Mouse (Mus musculus) lung, postnatal 10 days (tissue): ENCODE measurements around the gene Srgap2.

Source experiments
- DNase-seq: peaks from one replicate; pipeline ENCODE4 v3.0.0; 2021

The Srgap2 gene

DNA sequence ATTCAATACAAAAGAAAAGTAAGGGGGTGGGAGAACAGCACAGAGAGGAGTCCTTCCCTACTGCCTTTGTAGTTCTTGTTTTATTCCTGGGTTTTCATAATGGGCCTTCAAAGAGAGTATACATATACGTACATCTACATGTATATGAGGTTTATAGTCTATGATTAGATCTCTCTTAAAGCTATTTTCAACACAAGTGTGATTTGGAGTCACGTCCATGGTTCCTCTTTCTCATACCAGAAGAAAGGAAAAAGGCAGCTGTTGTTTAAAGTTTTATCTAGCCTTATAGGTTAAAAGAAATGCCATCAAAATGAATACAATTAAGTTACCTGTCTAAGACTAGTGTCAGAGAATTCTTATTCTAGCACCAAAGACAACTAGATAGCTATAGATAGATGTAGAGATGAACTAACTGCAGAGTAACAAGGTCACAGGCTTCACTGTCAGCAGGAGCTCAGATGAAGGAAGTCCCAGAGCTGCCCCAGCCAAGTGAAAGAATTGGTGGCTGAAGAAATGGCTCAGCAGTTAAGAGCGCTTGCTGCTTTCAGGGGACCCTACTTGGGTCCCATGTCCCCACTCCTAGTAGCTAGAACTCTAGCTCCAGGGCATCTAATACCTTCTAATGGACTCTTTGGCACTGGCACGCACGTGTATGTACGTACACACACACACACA, 63.1 kb downstream of the Srgap2 start:
- DNase-seq, result no peak

DNA sequence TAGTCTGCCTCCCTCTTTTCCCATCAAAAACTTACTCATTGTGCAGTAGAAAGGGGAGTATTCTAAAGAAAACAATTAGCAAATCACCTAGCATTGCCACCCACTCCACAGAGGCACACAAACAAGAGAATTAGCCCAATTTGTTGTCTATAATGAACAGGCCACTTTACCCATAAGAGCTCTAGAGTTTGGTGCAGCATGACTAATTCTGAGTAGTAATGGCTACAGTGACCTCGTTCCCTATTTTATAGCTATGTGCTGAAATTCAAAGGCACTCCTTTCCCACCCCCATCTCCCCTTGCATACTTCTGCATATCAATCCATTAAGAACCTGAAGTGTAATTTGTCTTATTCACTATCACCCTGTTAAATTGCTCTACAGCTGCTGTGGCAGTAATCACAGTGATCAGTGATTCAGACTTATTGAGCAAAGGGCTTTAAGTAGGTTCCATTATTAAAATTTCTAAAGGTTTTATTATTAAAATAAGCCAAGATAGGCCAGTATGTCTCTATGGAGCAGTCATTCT, 64.5 kb downstream of the Srgap2 start:
- DNase-seq, result no peak

DNA sequence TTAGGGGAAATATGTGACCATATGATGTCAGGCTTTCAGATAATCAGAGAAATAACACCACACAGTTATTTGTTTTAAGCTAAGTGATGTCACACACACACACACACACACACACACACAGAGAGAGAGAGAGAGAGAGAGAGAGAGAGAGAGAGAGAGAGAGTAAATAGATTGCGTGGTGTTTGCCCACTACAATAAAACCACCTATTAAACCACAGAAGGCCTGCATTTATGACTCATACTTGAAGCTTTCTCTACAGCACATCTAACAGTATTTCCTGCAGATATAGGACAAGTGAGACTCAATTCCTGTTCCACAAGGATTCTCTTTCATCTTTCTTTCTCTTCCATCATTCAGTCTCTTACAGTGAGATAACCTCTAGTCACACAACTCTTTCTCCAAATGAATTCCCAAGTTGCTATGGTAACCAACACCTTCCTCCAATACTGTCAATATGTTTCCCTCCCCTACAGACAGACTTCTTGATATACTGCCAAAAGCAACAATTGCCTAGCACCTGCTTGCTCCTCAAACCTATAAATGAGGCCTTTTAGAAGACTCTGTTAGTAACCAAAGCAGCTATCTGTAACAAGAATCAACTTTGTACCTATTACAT, 66.1 kb downstream of the Srgap2 start:
- no peak for DNase-seq

DNA sequence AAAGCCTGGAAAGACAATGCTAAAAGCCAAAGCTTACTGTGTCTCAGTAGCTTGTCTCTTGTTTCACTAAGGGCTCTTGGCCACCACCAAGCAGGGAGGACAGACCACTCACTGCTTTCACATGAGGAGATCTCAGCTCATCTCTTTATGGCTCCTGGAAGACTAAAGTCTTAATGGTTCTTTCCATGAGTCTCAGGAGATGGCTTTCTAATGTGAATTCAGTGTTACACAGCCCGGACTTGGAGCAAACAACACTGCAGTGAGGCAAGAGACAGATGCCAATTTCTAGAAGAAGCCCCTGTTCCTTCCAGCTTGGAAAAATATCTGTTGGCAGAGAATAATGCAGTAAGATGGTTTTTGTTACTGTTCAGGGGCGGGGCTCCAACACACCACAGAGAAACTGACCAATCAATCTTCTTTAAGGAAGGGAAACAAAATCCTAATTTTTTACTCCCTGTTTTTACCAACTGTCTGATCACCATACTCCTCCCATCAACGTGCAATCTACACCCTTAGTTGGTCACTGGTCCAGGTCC, 71.7 kb downstream of the Srgap2 start:
- peak; percentile 14 for DNase-seq

DNA sequence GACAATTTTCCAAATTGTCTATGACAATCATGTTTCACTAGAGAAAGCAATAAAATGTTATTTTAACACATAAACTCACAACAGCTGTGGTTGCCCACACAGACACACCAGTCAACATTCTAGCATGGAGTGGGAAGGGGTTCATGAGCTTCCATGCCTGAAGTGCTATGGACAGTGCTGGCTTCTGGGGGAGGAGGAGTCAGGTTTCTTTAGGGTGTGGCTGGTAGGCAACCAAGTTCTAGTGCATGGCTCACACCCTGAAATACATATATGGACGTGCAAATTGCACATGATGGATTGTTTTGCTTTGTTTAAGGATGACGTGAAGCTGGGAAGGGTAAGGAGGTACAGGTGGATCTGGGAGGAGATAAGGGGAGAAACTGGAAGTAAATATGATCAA, 72.8 kb downstream of the Srgap2 start:
- DNase-seq, result no peak

DNA sequence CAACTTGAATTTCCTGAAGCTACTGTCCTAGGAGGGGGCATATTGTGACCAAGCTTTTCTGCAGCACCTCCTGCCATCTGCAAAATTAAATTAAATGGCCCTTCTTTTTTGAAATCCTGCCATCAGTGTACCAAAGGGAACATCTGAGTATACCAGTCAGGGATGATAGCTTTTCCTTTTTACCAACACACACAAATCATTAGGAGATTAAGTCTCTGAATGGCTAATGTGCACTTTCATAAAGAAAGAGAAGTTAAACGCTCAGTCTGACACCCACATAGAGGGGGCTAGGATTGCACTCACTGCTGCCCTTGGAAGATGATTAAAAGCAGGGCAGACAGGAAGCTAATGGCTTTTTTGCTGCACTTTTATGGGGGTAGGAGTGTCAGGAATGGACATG, 73.8 kb downstream of the Srgap2 start:
- DNase-seq, result no peak

DNA sequence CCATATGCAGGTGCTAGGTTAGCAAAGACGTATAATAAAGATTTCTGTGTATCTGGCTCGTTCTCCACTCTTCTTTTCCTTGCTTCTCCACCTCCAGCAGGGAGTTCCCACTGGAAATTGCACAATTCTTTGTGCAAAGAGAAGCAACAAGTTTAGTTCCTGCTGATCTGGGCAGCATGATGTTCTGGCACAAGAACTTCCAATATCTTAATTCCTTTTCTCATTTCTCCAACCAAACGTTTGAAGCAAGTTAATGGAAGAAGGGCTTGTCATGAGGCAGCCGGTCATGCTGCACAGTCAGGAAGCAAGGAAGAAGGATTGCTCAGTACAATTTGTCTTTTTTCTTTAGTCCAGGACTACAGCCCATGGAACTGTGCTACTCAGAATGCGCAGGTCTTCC, 78.8 kb downstream of the Srgap2 start:
- DNase-seq, result no peak

DNA sequence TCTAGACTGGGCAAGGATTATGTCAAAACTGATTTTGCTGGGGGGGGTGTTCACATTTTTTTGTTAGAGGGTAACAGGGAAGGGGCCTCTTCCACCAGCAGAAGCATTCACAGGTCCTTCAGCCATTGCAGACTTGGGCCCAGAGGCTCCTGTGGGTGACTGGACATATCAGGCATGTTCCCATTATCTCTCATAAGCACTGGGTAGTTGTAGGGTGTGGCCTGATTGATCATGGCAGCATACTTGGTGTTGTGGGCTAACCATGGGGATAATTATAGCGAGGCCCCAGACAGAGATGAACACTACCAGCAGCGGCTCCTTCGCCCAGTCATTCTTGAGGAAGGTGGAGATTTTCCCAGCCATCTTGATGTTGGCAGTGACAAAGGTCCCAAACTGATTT, 79.8 kb downstream of the Srgap2 start:
- DNase-seq, result no peak

DNA sequence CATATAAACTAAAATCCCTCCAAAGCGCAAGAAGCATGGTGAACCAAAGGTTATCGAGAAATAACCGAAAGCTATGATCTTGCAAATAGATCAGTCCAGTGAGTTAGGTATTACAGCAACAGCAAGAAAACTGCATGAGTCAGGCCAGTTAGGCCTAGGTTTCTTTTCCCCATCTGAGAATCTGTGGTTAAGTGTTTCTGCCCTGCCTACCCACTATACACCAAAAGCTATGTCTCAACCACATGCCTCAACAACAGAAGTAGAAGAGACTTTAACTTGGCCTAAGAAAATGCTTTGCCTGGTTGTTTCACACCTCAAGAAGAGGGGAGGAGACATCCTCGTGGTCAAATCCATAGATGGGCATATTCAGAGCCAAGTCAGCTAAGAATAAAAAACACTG, 80.6 kb downstream of the Srgap2 start:
- DNase-seq, result no peak

DNA sequence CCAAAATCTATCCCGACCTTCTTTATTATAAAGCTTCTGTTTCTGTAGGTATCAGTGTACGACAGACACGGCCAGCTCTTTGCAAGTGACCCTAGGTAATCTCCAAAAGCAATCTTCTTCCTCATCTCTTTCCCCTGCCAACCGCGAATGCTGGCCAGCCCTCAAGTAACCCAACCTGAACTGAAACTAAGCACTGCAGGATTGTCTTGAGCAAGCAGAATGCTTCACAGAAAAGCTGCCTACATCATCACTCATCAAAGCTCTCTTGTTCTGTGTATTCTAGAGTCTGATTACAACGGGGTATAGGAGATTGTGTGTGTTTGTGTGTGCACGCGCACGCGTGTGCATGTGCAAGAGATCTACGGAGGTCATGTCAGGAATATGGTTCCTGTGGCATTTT, 88.6 kb downstream of the Srgap2 start:
- no peak for DNase-seq

DNA sequence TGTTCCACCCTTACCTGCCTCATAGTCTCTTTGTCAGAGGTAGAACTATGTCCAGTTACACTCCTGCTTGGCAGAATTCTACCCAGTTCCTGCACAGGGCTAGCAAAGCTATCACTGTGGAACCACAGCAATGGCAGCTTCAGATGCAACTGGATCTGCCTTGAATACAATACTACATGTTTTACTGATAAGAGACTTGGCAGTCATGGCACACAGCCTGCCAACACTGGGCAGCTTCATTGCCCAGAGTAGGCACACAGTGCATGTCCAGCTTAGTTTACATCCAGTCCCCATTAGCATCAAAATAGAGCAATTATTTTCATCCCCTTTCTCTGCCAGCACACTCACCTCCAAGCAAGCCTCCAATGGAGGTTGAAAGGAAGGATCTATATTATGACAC, 89.2 kb downstream of the Srgap2 start:
- DNase-seq, result no peak

DNA sequence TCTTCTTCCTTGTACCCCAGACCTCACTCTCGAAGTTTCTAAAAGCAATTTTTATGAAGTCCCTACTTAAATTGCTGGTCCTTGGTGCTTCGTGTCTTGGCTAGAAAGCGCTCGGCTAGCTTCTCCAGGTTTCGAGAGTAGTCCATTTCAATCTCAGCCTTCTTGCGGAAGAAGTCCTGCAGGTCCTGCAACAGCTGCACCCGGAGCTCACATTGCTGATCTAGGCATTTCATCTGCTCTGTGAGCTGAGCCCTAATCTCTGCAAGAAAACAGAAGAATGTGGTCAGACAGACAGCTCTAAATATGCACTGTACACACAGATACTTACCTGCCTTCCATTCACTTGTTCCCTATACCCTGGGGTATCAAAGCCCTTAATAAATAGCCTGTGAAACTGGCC, 90.5 kb downstream of the Srgap2 start:
- no peak for DNase-seq

DNA sequence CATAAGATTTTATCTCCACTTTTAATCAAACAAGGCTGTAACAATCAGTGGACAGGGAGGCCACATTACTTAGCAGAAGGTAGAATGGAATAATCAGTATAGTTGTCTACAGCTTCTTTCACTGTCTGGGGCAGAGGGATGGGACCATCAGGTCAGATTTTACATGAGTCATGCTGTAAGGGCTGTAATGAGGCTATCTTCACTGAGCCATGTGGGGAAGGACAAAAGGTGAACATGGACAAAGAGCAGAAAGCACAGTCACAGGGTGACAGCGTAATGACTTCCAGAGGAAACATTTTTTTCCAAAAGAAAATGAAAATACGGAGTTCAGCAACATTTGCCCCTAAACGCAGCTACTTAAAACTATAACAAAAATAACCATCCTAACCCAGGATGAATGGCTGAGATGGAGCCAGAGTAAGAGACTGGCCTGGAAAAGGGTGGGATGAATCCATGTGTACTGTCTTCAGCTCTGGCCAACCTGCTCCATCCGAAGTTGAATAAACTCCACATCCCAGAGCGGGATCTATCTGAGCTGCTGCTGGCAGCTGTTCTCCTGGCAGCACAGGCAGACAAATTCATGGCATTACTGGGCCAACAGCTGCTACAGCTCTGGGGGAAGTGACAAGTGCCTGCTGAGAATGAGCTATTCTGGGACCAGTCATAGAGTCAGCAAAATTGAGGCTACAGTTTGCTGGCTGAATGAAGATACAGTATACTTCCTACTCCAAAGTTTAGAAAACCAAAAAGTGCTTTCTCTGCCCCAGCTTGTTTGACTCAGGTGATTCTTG, 95.5 kb downstream of the Srgap2 start:
- DNase-seq, result peak; percentile 79

DNA sequence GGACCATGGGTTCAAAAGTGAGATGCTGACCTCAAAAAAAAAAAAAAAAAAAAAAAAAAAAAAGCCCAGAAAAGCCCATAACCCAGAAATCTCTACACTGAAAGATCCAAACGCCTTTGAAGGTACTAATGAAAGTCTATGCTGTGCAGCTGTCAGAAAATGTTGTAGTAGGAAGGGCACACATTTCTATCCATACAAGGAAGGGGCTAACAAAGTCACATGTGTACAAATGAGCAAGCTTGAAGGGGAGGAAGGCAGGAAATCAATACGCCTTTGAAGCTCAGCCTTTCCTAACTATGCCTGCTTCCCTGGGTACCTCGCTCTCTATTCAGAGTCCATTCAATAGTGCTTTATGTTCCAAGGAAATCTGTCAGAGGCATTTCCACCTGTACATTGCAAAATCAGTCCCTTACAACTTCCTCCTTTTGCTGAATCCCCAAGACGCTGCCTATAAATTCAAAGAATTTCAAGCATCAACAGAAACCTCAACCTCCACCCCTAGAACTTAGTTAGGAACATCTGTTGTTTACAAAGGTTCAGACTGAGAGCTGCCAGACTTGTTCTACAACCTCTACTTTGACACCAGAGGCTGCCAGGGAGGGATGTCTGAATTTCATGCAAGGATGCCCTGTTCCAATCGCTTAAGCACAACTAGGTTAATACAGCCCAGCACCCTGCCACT, 99.9 kb downstream of the Srgap2 start:
- peak; percentile 33 for DNase-seq

DNA sequence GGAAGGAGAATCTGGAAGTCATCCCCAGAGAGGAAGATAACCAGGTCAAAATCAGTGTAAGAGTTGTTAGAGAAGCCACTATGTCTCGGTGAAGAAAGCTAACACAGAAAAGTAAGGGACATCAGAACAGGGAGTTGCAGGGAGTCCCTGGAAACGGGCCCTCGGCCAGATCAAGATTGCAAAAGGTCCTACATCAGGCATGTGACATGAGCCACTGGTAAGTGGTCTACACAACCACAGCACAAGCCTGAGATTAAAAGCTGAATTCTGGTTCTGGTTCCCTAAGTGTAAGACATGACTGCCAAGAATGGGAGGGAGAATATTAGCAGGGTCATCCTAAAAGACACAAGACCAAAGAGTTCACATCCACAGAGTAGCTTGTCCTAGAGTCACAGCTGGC, 104.1 kb downstream of the Srgap2 start:
- DNase-seq, result peak; percentile 45

DNA sequence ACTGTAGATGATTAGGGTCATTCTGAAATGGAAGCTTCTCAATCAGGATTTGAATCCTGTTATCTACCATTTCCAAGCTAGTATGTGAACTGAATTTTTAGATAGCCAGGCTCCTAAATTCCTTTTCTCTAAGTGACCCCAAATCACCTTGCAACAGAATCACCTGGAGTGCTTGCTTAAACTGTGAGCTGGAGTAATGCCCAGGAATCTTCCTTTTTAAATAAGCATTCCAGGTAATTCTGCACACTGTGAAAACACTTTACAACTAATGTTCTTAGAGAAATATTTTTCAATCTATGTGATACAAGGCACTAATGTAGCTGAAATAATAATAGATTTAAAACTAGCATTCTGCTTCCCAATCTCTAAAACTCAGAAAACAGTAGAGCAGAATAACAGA, 106.0 kb downstream of the Srgap2 start:
- no peak for DNase-seq

DNA sequence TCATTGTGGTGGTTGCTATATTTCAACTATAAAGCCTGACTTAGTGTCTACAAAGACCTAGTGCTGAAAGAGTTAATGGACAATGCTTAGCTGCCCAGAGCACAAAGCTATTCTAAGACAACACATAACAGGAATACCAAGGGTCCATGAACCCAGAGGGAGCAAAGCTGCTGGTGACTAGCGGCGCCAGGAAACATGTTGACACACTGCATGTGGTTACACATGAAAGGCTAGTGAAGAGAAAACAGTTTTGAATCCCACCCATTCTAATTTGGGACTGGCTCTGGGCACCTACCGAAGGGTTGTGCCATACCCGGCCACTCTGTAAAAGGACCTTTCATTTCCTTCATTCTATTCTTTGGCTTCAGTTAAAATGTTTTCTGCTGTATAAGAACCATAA, 106.5 kb downstream of the Srgap2 start:
- peak; percentile 40 for DNase-seq

DNA sequence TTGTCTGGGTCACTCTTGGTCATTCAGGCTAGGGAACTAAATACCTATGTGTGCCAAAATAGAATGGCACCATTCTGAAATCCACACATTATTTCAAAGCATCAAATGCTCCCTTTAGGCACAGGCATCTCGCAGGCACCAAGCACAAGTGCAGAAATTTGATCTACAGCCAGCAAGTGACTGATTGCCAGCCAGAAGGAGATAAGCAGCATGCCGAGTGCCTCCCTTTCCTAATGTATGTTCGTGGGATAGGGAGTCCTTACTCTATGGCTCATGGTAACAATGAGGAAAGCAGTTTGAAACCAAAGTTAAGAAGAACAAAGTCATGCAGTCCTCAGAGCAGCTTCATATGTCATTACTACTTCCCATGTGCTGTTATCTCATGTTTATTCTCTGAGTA, 107.8 kb downstream of the Srgap2 start:
- DNase-seq, result no peak

DNA sequence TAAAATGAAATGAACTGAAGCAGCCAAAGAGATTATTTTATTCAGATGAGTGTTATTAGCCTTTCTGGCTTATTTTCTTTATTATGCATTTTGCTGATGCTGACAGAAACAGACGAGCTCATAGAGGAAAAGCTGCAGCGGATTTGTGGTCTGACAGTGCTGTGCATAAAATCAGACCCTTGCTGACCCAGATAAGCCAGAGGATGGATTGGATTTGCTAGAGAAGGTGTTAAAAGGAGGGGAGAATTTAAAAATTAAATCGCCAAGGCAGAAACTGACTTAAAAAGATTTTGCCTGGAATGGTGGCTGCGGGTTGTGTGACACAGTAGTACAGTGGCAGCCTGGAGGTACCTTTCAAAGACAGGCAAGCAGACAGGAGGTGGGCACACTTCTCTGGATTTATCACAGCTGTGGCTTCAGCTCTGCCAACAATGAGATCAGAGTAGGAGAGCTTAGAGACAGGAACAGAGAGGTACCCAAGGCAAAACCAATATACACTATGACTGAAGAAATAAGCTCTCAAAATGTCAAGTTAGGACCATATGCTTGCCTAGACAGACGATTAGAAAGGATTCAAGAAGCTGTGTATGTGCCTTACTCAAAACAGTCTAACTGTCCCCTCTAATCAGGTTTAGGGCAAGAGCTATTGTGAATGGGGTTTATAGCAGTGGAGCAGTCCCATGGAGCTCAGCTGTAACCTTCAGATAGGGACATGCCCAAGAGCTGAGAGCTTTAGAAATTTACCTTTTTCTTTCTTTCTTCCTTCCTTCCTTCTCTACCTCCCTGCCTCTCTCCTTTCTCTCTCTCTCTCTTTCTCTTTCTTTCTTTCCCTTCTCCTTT, 109.1 kb downstream of the Srgap2 start:
- no peak for DNase-seq

DNA sequence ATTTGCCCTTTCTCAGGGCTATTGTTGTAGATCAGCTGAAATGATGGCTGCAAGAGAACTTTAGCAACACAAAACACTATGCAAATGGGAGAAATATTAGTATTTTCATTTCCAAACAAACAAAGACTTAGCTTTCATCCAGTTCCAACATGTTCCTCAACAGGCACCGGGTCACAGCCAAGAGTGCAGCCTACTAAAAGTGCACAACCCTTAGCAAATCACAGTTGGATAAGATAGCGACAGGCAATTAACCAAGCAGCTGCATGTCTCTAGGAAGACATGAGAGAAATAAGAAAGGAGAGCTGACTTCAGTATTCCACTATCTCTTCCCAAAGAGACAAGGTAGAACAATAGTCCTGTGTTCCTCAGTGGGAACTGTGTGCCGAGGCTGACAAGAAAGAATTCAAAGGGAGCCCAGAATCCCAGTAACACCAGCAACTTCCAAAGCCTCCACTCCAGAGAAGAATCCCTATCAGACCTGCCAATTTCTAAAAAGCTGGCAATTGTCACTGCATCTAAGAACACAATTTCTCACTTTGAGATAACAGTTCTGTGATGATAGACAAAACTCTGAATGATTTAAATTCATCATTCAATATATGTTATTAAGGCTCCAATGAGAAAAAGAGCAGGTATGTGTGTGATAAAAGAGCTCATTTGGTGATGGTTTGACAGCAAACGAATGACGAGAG, 109.9 kb downstream of the Srgap2 start:
- no peak for DNase-seq

DNA sequence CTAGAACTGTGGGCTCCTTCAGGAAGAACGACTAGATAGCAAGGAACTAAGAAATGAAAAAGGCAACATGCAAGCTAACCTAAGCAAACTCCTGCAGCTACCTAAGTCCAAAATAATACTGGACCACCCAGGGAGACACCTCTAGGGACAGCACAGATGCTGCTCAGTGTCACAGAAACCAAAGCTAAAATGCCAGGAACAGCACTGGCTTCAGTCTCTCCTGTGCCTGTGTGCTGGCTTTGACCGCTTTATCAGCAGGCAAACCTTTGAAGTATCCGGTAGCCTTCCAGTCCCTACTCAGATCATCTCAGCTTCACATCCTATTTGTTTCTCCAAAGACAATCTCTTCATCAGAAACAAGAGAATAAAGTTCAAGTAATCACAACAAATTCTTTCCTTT, 123.6 kb downstream of the Srgap2 start:
- no peak for DNase-seq

DNA sequence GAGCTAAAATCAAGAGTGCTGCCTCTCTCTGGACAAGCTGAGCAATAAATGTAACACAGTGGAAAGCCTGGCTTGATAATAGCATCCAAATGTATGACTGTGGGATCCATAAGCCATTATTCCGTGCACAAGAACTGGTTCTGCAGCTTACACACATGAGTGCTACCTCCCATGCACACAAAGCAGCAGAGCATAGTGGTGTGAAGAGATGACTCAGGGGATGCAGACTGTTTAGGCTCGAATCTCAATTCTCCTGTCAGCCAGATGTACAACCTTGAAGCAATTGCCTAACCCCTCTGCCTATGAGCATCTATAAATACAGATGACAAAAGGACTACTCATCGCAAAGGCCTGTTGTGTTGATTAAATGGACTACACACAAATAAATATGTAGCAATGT, 126.3 kb downstream of the Srgap2 start:
- DNase-seq, result no peak
